Mouse (Mus musculus) embryonic fibroblast, embryonic 13.5 days (primary cell): ENCODE data around the gene Fkbp14.

ENCODE experiments used
- CTCF ChIP-seq: IDR thresholded peaks from 2 replicates; pipeline ENCODE4 v1.5.1; 2011; ENCODE audit warnings: mild to moderate bottlenecking, control low read depth, low read length, moderate library complexity, borderline replicate concordance; ENCODE audit not compliant: insufficient read depth
- POLR2A ChIP-seq: IDR thresholded peaks from 2 replicates; pipeline ENCODE4 v1.6.1; 2011; ENCODE audit warnings: low read depth, mild to moderate bottlenecking, control low read depth, low read length, moderate library complexity

- no peak for TF ChIP-seq CTCF
- TF ChIP-seq POLR2A = no peak
Measured at GRCm38 (mm10) chr6:54555816-54556215, 41.3 kb downstream of the Fkbp14 start.
